Mouse (Mus musculus) ES-Bruce4 (cell line): ENCODE results near the gene Mnd1.

Experiments
- CTCF ChIP-seq: IDR thresholded peaks from one replicate; pipeline ENCODE4 v1.8.1; 2011; ENCODE audit warnings: low read depth, low read length
- POLR2A ChIP-seq: IDR thresholded peaks from one replicate; pipeline ENCODE4 v1.8.1; 2011; ENCODE audit warnings: low read length; ENCODE audit not compliant: insufficient read depth

DNA sequence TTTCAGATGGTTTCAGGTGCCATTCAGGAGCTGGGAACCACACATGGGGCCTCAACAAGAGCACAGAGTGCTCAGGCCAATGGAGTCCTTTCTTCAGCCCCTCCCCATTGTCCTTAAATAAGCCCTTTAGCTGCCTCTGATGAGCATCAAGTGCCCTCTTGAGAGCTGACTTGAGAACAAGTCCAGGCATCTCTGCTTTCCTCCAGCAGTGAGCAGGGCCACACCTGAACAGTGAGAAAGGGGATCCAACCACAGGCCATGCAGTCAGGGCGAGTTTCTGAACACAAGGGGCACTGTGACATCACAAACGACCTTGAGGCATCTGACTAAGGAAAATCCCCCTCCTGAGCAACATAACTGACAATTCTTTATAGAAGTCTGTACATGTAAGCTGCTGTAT, 83.9 kb downstream of the Mnd1 start:
- TF ChIP-seq POLR2A, result no peak
- TF ChIP-seq CTCF, result peak; percentile 41
